Mouse (Mus musculus) urinary bladder, postnatal 36 days (tissue): Measurements from ENCODE around the gene Krt84.
"Not testable (repeated sequence)": the region's sequence is repeated elsewhere in the genome, so short reads cannot be mapped to it uniquely, and the experiment has no call there.

Experiments used
- DNase-seq, 2 experiments: peaks; one replicate each; pipeline ENCODE4 v3.0.0; 2022; ENCODE audit warnings: low spot score in 2 of 2, mixed read lengths in 1 of 2

Gene Krt84

DNA sequence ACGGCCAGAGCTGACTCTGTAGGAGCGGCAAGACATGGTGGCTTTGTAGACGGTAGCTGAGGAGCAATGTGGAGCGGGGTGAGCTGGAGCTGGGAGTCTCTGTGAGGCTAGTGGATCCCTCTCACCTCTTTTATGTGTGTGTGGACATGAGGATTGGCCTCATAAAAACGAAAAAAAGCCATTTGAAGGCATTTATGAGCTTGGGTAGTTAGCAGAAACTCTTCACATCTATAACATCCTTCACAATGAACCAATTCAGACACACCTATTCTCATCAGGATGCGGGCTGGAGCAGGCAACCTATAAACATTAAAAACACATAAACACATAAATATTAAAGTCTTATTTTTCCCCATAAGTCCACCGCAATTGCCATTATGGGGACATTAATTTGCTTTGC lies at the start of gene Krt84:
Gene Krt84 (minus strand): TSS at position 101 of the 400 bp plus-strand sequence.
- no peak for DNase-seq

GRCm38 (mm10) chr15:101581701-101582100 lies 49.1 kb upstream of the Krt84 start:
- DNase-seq: no peak

DNA sequence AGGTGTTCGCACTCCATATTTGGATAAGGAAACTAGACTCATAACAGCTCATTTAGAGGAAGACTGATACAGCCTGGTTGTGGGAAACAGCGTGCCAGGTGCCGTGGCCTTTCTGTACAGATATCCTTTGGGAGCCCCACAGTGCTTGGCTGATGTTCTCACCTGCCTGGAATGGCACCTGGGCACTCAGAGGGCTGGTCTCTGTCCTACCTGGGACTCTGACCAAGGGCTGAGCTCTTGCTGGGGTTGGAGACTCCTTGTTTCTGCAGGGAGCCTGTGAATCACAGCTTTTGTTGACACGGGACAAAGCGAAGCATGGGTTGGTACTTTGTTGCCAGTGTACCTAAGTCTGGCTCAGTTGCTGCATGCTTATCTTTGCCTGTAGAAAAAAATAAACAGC lies 42.9 kb upstream of the Krt84 start:
- no peak for DNase-seq

DNA sequence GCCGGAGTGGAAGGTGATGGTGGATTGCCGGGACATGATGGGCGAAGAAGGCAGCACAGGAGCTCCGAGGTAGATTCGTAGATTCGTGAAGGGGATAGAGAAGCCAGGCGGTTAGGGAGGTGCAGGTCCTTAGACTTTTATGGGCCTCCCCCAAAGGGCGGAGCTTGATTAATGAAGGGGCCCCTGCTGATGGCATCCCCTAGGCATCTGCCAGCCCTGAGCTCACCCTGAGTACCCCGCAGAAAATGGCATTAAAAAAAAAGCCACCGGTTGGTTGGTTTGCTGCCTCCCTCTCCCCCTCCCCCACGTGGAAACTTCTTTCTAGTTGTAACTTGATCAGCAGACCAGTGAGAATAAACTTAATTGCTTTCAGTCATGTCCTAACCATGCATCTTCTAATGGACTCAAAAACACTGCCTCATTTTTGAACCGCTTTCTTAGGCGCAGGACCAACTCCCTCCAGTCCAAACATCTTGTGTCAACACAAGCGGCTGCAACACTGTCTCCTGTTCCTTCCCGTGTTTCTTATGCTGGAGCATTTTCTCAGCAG lies 41.3 kb upstream of the Krt84 start, which contains the start of gene Krt75:
Gene Krt75 (minus strand): TSS at position 109 of the 550 bp plus-strand sequence.
- DNase-seq: no peak

DNA sequence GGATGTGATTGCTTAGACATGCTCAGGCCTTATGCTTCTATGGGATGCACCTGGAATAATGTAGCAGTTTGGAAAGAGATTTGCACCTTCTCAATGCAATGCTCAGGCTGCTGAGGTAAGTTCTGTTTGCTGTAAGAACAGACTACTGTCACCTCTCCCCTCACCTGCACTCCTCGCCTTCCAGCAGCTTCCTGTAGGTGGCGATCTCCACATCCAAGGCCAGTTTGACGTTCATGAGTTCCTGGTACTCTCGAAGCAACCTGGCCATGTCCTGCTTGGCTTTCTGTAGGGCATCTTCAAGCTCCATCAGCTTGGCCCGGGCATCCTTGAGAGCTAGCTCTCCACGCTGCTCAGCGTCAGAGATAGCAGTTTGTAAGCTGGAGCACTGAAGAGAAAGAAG lies 35.2 kb upstream of the Krt84 start:
- no peak for DNase-seq

DNA sequence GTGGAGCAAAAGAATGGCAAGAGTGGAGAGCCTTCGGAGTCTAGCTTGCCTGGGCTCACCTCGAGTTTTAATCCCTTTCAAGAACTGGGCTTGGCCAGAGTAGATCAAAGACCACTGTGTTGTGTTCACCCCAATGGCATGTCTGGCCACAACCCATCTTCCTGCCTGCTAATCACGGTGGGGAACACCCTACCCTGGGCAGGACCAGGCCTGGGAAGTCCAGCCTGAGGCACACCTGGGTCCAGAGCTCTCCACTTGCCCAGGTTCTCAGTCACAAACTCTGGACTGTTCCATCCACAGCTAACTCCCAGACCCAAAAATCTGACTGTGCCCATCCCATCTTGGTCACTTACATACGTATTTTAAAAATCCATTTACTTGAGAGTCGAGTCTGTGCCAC lies 30.2 kb upstream of the Krt84 start, which contains the start of gene Krt90:
Gene Krt90 (minus strand): TSS at position 101 of the 400 bp plus-strand sequence.
- DNase-seq: no peak

DNA sequence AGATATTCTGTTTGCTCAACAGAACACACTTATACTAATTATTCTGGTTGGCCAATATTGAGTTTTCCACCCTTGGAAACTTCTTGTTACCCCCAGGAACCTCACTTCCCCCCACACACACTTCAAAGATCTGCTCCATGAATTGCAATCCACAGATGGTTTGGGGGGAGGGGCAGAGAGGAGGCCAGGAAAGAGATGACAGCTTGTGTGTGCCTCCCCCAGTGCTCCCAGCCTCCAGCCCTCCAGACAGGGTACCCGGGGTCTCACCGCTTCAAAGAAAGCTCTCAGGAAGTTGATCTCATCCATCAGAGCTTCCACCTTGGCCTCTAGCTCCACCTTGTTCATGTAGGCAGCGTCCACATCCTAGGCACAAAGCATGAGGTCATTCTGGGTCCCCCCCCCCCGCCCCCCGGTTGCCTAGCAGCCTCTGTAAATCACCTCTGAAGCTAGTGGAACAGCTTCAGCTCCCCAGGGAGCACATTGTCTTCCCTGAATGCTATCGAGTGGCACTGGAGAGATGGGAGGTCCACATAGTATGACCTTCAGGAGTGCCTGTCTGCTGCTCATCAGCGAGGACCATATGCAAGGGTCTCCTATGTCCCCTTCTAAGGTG lies 25.5 kb upstream of the Krt84 start:
- no peak for DNase-seq

DNA sequence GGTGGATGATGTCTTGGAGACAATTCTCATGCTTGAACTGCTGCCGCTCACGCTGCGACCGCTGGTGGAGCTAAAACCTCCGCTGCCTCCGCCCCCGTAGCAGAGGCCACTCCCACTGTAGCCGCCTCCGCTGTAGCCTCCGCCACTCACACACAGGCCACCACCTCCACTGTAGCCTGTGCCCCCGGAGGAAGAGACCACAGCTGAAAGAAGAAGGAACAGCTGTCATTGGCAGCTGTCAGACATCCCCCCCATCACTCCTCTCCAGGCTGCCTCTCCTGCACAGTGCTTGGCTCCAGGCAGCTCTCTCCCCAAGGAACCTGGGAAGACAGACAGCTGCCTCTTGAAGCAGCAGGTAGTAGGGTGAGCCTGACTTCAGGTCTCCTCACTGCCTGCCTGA lies 20.5 kb upstream of the Krt84 start:
- peak in 1 of 2 experiments; percentile 21 for DNase-seq

GRCm38 (mm10) chr15:101552188-101552587 lies 19.6 kb upstream of the Krt84 start:
- no peak for DNase-seq

- DNase-seq: no peak
Observed at GRCm38 (mm10) chr15:101550567-101550966, 17.9 kb upstream of the Krt84 start, which contains the start of gene Krt82. Gene Krt82, minus strand, starts transcription at chr15:101550667.

- no peak for DNase-seq
Observed at GRCm38 (mm10) chr15:101544478-101544877, 11.9 kb upstream of the Krt84 start.

- no peak for DNase-seq
Observed at GRCm38 (mm10) chr15:101542543-101542942, 9.9 kb upstream of the Krt84 start.

GRCm38 (mm10) chr15:101538580-101538900 lies 5.9 kb upstream of the Krt84 start:
- DNase-seq: no peak

DNA sequence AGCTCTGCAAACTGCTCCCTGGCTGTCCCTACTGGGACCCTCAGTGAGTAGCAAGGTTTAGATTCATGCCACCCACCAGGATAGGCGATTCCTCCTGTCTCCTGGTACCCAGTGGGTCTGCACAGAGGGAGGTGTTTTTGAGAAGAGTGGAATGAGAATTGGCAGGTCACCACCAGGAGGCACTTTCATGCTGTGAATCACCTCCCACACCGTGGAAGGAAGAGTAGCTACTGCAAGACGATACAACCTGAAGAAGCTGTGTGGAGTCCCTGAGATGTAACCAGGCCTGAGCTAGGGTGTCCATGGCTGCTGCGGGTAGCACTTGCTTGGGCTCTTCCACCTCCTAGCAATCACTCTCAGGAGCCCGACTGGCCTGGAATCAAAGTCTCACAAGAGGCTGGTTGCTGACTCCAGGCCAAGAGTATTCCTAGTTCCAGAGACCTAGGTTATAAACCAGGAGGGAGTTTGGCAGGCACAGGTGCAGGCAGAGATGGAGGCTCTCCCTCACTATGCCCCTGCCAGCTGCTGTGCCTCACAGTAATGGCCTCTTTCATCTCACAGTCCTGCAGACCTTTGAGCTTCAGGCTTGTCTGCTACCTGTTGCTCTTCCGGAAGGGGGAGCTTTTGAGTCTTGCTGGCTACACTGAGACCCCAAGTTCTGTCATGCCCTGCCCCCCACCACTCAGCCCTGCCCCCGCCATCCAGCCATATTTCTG lies 5.4 kb upstream of the Krt84 start:
- no peak for DNase-seq

GRCm38 (mm10) chr15:101536054-101536850 lies 3.6 kb upstream of the Krt84 start:
- DNase-seq: peak; percentile 43 to 62

GRCm38 (mm10) chr15:101522556-101523232 lies 9.9 kb downstream of the Krt84 start:
- no peak for DNase-seq

DNA sequence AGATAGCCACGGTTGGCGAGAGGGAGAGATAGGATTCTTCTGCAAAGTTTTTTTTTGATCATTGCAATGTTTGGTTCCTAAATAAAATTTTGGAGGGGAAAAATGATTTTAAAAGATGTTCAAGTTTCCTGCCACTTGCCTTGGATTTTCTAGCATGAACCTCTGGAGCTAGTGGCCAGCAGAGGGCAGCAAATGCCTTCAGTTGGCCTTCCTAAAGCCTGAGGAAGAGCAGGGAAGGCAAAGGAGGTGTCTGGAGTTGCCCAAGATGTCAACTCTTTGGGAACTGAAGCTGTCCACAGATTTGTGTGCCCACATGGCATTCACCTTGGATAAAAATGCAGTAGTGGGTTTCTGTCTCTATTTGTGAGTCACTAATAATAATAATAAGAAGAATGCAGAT lies 12.8 kb downstream of the Krt84 start:
- DNase-seq: peak; percentile 69 to 74

- not testable (repeated sequence) for DNase-seq
Observed at GRCm38 (mm10) chr15:101517161-101517560, 15.5 kb downstream of the Krt84 start, which contains the start of gene Gm49425. Gene Gm49425, minus strand, starts transcription at chr15:101517261.

DNA sequence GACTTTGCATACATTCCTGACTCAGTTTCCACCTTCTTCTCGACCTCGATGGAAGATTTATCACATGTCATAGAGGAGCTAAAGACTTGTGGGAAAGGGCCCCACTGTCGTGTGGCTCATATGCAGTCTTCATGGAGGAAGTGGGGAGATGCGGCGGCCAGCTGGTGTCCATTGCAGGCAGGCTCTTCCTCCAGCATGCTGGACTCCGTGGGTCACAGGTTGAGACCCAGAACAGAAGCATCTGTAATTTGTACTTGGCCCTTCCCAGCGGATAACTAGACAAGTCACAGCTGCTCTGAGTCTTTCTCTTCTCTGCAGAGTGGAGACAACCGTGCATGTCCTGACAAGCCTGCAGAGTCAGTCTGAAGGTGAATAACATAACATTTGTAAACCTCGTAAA lies 24.4 kb downstream of the Krt84 start:
- DNase-seq: no peak

DNA sequence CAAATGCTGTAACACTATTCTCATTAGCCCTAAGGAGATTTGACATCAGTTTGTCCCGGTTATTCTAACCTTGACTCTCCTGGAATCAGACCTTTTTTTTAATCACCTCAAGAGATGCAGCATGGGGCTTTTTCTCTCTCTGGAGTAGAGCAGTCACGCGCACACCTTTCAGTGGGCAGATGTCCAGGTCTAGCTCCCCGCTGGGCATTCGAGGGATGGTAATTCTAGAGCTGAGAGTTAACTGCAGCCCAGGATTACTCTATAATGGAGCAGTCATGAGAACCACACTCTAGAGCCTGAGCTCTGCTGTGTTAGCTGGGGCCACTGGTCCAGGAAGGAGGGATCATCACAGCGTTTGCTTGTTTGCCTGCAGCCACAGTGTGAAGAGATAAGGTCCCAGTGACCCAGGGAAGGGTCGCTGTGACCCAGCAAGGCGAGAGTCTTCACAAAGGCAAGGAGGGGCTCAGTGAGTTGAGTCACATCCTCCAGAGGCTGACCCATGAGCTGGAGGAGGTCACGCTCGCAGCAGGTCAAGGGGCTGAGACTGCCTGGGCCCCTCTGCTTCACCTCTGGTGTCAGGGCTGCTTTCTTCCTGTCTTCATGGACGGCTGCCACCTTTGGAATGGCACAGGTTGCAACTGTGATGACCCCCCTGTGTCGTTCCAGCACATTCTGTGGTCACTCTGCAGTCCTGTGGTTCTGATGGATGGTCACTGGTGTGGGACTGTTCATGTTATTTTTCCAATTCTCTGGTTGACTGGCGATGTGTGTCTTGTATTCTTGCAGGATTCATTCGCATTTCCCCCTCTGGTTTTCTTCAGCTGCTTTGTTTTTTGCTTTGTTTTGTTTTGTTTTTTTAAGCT lies 25.5 kb downstream of the Krt84 start:
- DNase-seq: no peak

DNA sequence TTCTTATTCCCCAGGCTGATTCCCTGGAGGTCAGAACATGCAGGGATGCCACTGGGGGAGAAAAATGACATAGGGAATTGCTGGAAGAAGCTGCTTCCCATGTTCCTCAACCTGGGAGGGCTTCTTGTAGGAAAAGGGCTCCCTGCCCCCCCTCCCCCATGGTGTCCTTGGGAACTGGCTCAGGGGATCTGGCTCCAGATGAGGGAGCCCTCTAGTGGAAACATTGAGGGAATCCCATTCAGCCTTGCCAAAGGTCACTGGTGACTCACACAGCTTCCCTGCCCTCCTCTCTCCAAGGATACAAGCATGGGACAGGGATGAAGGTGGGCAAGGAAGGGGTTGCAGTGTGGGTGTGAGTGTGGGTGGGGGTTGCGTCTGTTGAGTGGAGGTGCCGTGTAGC lies 35.4 kb downstream of the Krt84 start:
- DNase-seq: peak; percentile 38 to 41
